Mouse (Mus musculus) gastrocnemius, adult 8-10 months (tissue): ENCODE measurements around the gene Gpn1. TPM values are rescaled to one million over a fixed set of nuclear protein-coding genes. Genes with fewer than 3 reads are reported as not detected.

Experiments
- DNase-seq, 2 experiments: peaks; one replicate each; pipeline ENCODE4 v3.0.0; 2022; ENCODE audit warnings: low spot score in 2 of 2
- total RNA-seq, 4 experiments: library from RNA; stranded (reverse); gene quantifications; 2 replicates each; pipeline ENCODE4 v1.2.4; 2022

The Gpn1 gene
- total RNA-seq, 4 experiments from 2014 or later, result 17.7 to 26.0 (median 20.7) TPM

- no peak for DNase-seq
Measured at GRCm38 (mm10) chr5:31559401-31559800, 64.9 kb downstream of the Gpn1 start.

- DNase-seq, result no peak
Measured at GRCm38 (mm10) chr5:31560352-31560751, 65.8 kb downstream of the Gpn1 start.

GRCm38 (mm10) chr5:31562036-31562666, 67.6 kb downstream of the Gpn1 start:
- DNase-seq, result no peak

Other genes starting within 250 kb of the Gpn1 start
- 1 to 10 TPM in 3 of 4 experiments, under 1 TPM in 1; 0.68 to 1.4 (median 1.2) TPM for gene Krtcap3, start 243.1 kb upstream of the Gpn1 start, total RNA-seq
- 10 to 100 TPM; 24.6 to 32.9 (median 28.6) TPM for gene Ift172, start 203.6 kb upstream of the Gpn1 start, total RNA-seq
- gene Fndc4, start 198.7 kb upstream of the Gpn1 start, total RNA-seq, result 1 to 10 TPM; 1.1 to 2.0 (median 1.2) TPM
- not detected for gene Gckr, start 197.3 kb upstream of the Gpn1 start, total RNA-seq
- 10 to 100 TPM; 11.5 to 14.3 (median 12.8) TPM for gene Zfp512, start 42.3 kb upstream of the Gpn1 start, total RNA-seq
- gene 4930548H24Rik, start 9.0 kb upstream of the Gpn1 start, total RNA-seq, result not detected
- 10 to 100 TPM; 21.0 to 25.7 (median 22.2) TPM for gene Slc4a1ap, start 32.3 kb downstream of the Gpn1 start, total RNA-seq
- 10 to 100 TPM; 10.6 to 12.5 (median 11.2) TPM for gene Supt7l, start 33.1 kb downstream of the Gpn1 start, total RNA-seq
- gene Mrpl33, start 102.2 kb downstream of the Gpn1 start, total RNA-seq, result 100 to 1,000 TPM; 256 to 270 (median 258) TPM
- 1 to 10 TPM; 2.7 to 5.1 (median 4.3) TPM for gene Rbks, start 202.9 kb downstream of the Gpn1 start, total RNA-seq
- 10 to 100 TPM; 32.9 to 34.2 (median 33.5) TPM for gene Babam2, start 202.9 kb downstream of the Gpn1 start, total RNA-seq